Mouse (Mus musculus): Measurements from ENCODE around the gene Cmtr2.

The Cmtr2 gene

DNA sequence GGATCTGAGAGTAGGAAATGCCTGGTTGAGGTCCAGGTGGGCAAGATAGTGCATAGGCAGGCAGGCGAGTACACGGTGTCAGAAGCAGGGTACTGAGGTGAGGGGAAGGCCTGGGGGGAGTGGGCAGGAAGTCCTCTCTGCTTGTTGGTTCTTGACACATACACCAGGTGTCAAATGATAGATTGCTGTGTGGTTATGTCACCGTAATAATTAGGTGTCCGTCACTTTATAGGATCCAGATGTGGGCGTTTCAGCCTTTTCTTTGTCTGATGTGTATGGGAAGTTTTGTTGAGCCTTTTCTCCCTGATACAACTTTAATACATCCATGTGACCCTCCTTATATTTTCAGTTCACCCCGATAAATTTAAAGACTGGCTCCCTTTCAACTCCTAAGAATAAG, 31.8 kb downstream of the Cmtr2 start:
- in situ Hi-C loops (cut with MboI, MseI), result no loop called here

DNA sequence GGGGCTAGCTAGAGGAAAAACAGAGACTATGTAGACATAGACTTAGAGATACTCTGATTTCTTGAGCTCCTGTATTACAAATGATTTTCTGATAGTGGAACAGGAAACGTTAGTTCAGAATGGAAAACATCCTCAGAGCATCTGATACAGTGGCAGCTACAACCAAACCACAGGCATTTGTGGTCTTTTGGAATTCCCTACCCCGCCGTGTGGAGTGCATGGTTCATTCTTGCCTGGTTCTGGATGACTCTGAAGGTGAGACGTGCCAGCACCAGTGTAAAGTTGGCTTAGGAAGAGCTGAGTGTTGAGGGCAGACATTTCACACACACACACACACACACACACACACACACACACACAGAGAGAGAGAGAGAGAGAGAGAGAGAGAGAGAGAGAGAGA, 38.5 kb downstream of the Cmtr2 start:
- in situ Hi-C loops (cut with MboI, MseI), result no loop called here

DNA sequence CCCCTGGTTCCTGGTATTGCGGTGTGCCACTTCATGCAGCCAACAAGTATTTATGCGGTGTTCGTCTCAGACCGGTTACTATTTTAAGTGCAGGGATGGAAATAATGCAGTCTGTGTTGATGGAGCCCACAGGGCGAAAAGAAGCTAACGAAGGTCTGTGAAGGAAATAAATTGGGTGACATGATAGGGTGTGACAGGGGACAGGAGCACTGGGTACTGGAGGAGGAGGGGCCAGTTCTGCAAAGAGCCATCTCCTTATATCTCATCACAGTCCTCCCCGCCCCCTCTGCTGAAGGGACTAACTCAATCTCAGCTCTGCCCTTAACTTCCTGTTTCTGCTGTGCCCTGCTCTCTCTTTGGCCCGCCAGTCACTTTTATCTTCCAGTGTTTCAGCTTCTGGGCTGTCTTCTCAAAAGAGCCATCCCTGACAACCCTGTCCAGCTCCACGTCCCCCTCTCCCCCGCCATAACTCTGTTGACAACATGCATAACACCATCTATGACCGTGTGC, 50.4 kb downstream of the Cmtr2 start:
- in situ Hi-C loops (cut with MboI, MseI), result no loop called here

GRCm38 (mm10) chr8:110266741-110267140, 51.3 kb downstream of the Cmtr2 start, which contains the start of gene Hydin:
Gene Hydin (plus strand): TSS chr8:110266977.
- in situ Hi-C loops (cut with MboI, MseI), result no loop called here

DNA sequence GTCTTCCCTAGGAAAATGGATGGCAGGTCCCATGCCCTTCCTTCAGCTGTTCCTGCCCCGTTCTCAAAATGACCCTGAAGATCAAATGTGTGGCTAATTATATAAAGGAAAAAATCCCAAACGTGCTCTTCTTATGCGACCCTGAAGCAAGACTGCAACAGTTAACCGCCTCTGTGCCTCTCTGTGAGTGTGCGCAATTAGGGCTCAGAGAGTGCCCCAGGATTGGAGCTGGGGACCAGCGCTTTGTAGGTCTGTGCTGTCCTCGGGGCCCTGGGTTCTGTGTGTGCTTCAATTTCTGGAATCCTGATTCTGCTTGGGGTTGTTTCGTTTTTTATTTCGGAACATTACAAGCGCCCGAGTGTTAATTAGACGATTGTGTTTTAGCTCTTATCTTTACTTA, 51.8 kb downstream of the Cmtr2 start:
- in situ Hi-C loops (cut with MboI, MseI), result no loop called here

DNA sequence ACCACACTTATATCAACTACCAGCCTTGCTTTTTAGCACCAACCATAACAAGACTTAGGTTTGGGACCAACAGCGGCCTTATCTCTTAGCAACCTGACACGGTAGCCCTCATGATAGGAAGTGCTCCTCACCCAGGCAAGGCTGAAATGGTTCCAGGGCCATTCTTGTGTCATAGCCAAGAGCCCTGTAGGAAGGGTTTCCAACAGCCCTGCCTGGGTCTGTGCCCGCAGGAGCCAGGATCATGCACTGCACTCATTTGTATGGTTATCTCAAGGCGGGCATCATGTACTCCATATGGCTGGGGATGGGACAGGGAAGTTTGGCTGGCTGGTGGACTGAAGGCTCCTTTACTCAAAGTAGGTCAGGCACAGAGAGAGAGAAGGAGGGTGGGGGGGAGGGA, 55.2 kb downstream of the Cmtr2 start:
- in situ Hi-C loops (cut with MboI, MseI), result no loop called here

GRCm38 (mm10) chr8:110273394-110273793, 57.9 kb downstream of the Cmtr2 start:
- in situ Hi-C loops (cut with MboI, MseI), result no loop called here

Measured in T-helper 17 cell (primary cell).